Mouse (Mus musculus) megakaryocyte, embryonic 14.5 days (primary cell): Measurements from ENCODE around the gene Ctns.

Source experiments
- FLI1 ChIP-seq: IDR thresholded peaks from 2 replicates; pipeline ENCODE4 v1.6.1; 2012; ENCODE audit warnings: low read length, inconsistent platforms, mixed read lengths
- GATA1 ChIP-seq: IDR thresholded peaks from 3 replicates; pipeline ENCODE4 v1.6.1; 2012; ENCODE audit warnings: mixed read lengths, low read length, inconsistent platforms, borderline replicate concordance

- TF ChIP-seq GATA1 (no peak), FLI1 (no peak)
Observed at GRCm38 (mm10) chr11:73146026-73146974, 52.5 kb downstream of the Ctns start.
